Mouse (Mus musculus) left cerebral cortex, postnatal 36 days (tissue): ENCODE results near the gene Sgsm2. TPM values are rescaled to one million over a fixed set of nuclear protein-coding genes. Genes with fewer than 3 reads are reported as not detected.

ENCODE experiments used
- DNase-seq, 2 experiments: peaks; one replicate each; pipeline ENCODE4 v3.0.0; 2021 to 2022; ENCODE audit warnings: low spot score in 2 of 2, mixed read lengths in 1 of 2
- intact Hi-C: fragments of 180-260 bp; cut with DNase I; formaldehyde crosslinking; loops from one replicate; pipeline ENCODE4 v1.15.1; 2025
- microRNA-seq: library from miRNA; unstranded; fragments of <30 nt; microRNA quantifications from one replicate; pipeline ENCODE4 v1.2.0, GENCODE M21; 2022
- total RNA-seq, 2 experiments: library from RNA; stranded (reverse); gene quantifications; 2 replicates each; pipeline ENCODE4 v1.2.3; 2021

Gene Sgsm2
- total RNA-seq, 2 experiments from 2014 or later, result 80.2 to 81.6 TPM

GRCm38 (mm10) chr11:74808251-74808853 lies 88.5 kb downstream of the Sgsm2 start:
- intact Hi-C loops, result loop anchor here (5.0 kb wide), 1 partner anchor 39 kb away; no protein-coding TSS in a partner anchor
- DNase-seq, result no peak

- intact Hi-C loops, result loop anchor here (5.0 kb wide), 1 partner anchor 40 kb away; no protein-coding TSS in a partner anchor
- DNase-seq, result no peak
Measured at GRCm38 (mm10) chr11:74807246-74807882, 89.5 kb downstream of the Sgsm2 start.

- intact Hi-C loops, result no loop called here
Measured at GRCm38 (mm10) chr11:74804081-74804627, 92.7 kb downstream of the Sgsm2 start.

GRCm38 (mm10) chr11:74800658-74801057 lies 96.2 kb downstream of the Sgsm2 start:
- intact Hi-C loops, result no loop called here
- no peak for DNase-seq

More at GRCm38 (mm10) chr11:74804081-74804627, 92.7 kb downstream of the Sgsm2 start:
- DNase-seq, result no peak

Small RNAs within 50 kb of the gene (microRNA-seq; reads per million reads assigned to microRNA genes)
- gene Mir6926, result 1.0 reads per million

Other genes with a start within 250 kb of the Sgsm2 start
- gene Cluh, start 247.6 kb downstream of the Sgsm2 start, total RNA-seq, result 10 to 100 TPM; 64.4 to 64.7 TPM
- gene Pafah1b1, start 172.4 kb downstream of the Sgsm2 start, total RNA-seq, result 100 to 1,000 TPM; 389 to 402 TPM
- gene Mettl16, start 126.2 kb downstream of the Sgsm2 start, total RNA-seq, result 10 to 100 TPM; 19.8 to 26.7 TPM
- gene Mnt, start 66.1 kb downstream of the Sgsm2 start, total RNA-seq, result 10 to 100 TPM; 31.5 to 31.7 TPM
- gene Tsr1, start 1.0 kb upstream of the Sgsm2 start, total RNA-seq, result 10 to 100 TPM; 25.7 to 31.4 TPM
- gene Smg6, start 28.8 kb upstream of the Sgsm2 start, total RNA-seq, result 10 to 100 TPM; 27.2 to 31.2 TPM
- 10 to 100 TPM; 86.2 to 88.2 TPM for gene Srr, start 28.9 kb upstream of the Sgsm2 start, total RNA-seq